Mouse (Mus musculus) embryonic facial prominence, embryonic 10.5 days (tissue): ENCODE data around the gene Eme1. TPM values are rescaled to one million over a fixed set of nuclear protein-coding genes. Genes with fewer than 3 reads are reported as not detected.
A peak's percentile ranks its signal among the peaks of the same experiment; 100 is the strongest.

Experiments used
- DNase-seq: peaks from one replicate; pipeline ENCODE4 v3.0.0-alpha.2; 2017; ENCODE audit warnings: low spot score
- H3K27ac ChIP-seq: fragments of 300-500 bp; sonication (generic); replicated peaks from 2 replicates; pipeline ENCODE4 v1.5.1; 2016; ENCODE audit warnings: mild to moderate bottlenecking
- H3K27me3 ChIP-seq: fragments of 300-500 bp; sonication (generic); replicated peaks from 2 replicates; pipeline ENCODE4 v1.6.1; 2016; ENCODE audit warnings: low read depth, mild to moderate bottlenecking; ENCODE audit not compliant: poor library complexity, severe bottlenecking
- H3K36me3 ChIP-seq: fragments of 300-500 bp; sonication (generic); replicated peaks from 2 replicates; pipeline ENCODE4 v1.6.1; 2016; ENCODE audit warnings: mild to moderate bottlenecking, moderate library complexity
- H3K4me1 ChIP-seq: fragments of 300-500 bp; sonication (generic); 2 replicates; pipeline ENCODE4 v1.6.1; 2016
- H3K4me3 ChIP-seq: fragments of 300-500 bp; sonication (generic); 2 replicates; pipeline ENCODE4 v1.5.1; 2016; ENCODE audit warnings: mild to moderate bottlenecking, moderate library complexity
- H3K9me3 ChIP-seq: fragments of 300-500 bp; sonication (generic); 2 replicates; pipeline ENCODE4 v1.6.1; 2016; ENCODE audit warnings: mild to moderate bottlenecking
- WGBS: fragments of 180-500 bp; shearing (Covaris S2); methylation state at CpG from one replicate; pipeline ENCODE4 v1.1.7; 2016; 5-methylcytosine and 5-hydroxymethylcytosine counted together
- polyA plus RNA-seq: library from polyadenylated mRNA; unstranded; fragments of >200 nt; fragmentation: Nextera tagmentation; extraction: Ambion mirVana; gene quantifications from 2 replicates; pipeline ENCODE4 v1.2.1, GENCODE M21; 2016

Gene Eme1
- polyA plus RNA-seq, 1 experiment from 2014 or later, result 58.6 TPM

GRCm38 (mm10) chr11:94602356-94602955 is 51.3 kb downstream of the Eme1 start:
- peaks cover 32% of the 10 kb centered on the region for H3K4me1 ChIP-seq
- no peaks in the 10 kb centered on the region for H3K9me3 ChIP-seq
- H3K27ac ChIP-seq, result peak overlapping the region; percentile 83
- 67% methylated on average over 11 of the region's 11 CpGs for WGBS
- peak overlapping the region; percentile 61 for H3K4me3 ChIP-seq
- peaks cover 18% of the 10 kb centered on the region for H3K27me3 ChIP-seq
- DNase-seq, result no peak
- H3K36me3 ChIP-seq, result peaks cover 6% of the 10 kb centered on the region; the same call in 1 of the 2 replicates

DNA sequence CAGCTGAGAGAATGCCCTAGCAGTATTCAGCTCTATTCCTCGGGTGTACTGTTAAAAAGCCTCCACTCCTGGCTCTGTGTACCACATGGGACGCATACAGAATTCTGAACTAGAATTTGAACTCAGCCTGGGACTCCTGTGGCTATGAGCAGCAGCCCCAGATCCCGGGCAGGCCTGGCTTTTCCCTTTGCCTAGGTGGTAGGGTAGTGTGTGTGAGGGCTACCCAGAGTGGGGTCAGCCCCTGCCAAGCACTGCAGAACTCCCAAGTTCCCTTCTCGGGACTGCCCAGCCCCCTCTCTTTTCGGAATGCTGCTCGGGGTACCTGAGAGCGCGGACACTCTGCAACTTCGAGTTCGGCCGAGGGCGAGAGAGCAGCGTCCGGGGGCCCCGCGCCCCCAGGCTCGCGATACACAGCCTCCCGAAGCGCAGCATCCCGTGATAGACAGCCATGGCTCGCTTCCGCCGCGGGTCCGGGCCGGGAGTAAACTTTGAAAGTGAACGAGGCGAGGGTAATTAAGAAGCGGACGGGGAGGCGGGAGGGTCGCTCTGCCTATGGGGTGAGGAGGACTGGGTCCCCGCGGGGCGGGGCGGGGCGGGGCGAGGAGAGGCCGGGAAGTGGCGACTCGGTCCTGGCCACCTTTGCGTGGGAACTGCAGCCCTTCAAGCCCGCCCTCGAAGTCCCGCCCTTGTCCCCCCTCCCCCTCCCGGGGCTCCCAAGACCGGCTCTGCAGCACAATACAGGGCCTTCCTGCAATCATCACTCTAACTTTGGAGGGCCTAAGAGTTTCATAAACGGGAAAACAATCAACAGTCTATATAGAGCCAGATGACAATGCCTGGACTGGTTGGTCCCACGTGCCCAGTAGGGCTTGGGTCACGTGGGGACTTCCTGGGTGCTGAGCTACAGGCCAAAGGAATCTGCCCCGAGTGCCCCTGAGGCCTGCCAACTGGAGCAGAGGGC is 52.2 kb downstream of the Eme1 start, which contains the start of gene Acsf2:
Acsf2 (minus strand) TSS at position 551 of the 961 bp plus-strand sequence.
- peak; percentile 96 for DNase-seq
- Histone ChIP-seq H3K4me3 (peak within 1 kb of the TSS; percentile 61), H3K9me3 (no peaks in the 10 kb centered on the region), H3K27ac (peak within 1 kb of the TSS; percentile 83), H3K36me3 (peaks cover 14% of the 10 kb centered on the region), H3K4me1 (peaks cover 32% of the 10 kb centered on the region), H3K27me3 (peaks cover 18% of the 10 kb centered on the region)
- 2% methylated on average over 52 of the region's 52 CpGs for WGBS

- Histone ChIP-seq H3K4me1 (peaks cover 32% of the 10 kb centered on the region), H3K4me3 (peak overlapping the region; percentile 61), H3K27ac (no peak overlapping the region), H3K9me3 (no peaks in the 10 kb centered on the region), H3K27me3 (peaks cover 18% of the 10 kb centered on the region), H3K36me3 (peaks cover 18% of the 10 kb centered on the region)
- no peak for DNase-seq
- 89% methylated on average over 7 of the region's 7 CpGs for WGBS
Measured at GRCm38 (mm10) chr11:94600447-94600846, 53.3 kb downstream of the Eme1 start.

DNA sequence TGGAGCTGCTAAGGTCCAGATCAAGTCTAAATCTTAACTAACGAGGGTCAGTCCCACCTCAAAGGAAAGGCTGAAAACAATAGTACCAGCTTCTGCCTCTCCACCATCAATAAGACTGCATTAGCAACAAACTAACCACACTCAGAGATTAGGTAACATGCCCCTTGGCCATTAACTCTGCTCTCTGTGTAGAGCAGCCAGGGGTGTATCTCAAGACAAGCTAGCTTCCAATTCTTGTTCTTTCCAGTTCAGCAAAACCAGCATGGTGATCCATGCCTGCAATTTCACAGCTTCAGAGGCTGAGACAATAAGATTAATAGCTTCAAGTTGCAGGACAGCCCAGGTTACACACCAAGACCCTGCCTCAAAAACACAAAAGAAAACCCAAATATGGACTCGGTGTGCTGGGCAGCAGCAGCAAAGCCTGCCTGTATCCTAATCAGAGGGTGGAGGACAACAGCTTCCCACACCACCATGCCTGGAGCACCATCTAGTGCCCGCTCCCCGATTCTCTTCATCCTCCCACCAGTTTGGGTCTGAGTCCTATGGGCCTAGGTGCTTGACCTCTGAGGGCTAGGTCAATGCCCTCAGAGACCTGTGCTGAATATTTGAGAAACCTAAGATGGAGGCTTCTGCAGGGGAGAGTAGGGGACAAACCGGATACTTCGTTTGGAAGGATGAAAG is 55.2 kb downstream of the Eme1 start:
- no peak for DNase-seq
- peaks cover 18% of the 10 kb centered on the region for H3K27me3 ChIP-seq
- H3K36me3 ChIP-seq, result peaks cover 26% of the 10 kb centered on the region
- peaks cover 32% of the 10 kb centered on the region for H3K4me1 ChIP-seq
- 0 out of 2 replicates have a peak overlapping the region, but pooled peaks have one; percentile 24 for H3K27ac ChIP-seq
- WGBS, result 55% methylated on average over 6 of the region's 6 CpGs
- no peak overlapping the region for H3K4me3 ChIP-seq
- no peaks in the 10 kb centered on the region for H3K9me3 ChIP-seq

DNA sequence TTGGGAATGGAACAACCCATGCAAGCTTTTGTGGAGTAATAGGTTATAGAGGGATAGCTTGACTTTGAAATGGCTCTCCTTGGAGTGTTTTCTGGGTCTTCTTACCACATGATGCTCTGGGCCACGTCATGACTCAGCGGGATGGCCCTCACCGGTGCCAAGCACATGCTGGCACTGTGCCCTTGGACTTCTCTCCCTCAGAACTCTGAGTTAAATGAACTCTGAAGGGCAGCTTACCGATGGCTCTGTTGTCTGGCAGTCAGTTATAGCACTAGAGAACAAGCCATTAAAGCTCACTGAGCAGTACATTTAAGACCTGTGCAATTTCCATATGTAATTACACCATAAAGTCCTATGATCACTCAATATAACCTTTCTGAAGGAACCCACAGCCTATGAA is 56.4 kb downstream of the Eme1 start:
- DNase-seq, result no peak
- Histone ChIP-seq H3K4me3 (no peak overlapping the region), H3K36me3 (peaks cover 27% of the 10 kb centered on the region), H3K4me1 (peaks cover 34% of the 10 kb centered on the region), H3K27me3 (0 out of 2 replicates have a peak, but pooled peaks cover 9% of the 10 kb centered on the region), H3K9me3 (no peaks in the 10 kb centered on the region), H3K27ac (no peak overlapping the region)
- WGBS, result 95% methylated on average over 4 of the region's 4 CpGs

DNA sequence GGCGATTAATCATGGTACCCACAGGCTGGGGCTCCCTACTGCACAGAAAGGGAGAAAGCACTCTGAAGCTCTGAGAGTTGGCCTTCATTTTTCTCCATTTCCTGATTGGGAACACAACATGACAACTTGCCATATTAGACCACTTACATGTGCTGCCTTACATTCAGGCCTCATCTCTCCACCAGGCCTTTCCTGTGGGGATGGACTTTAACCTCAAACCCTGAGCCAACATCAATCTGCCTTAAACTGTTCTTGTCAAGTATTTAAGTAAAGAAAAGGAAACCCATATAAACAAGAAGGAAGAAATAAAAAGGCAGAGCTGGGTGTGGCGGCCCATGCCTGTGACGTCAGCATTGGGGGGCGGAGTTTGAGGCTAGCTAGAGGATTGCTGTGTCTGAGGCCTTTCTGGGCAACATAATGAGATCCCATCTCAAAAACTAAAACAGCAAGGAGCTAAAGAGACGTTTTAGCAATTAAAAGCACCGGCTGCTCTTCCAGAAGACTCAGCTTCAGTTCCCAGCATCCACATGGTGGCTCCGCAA is 57.4 kb downstream of the Eme1 start:
- H3K27ac ChIP-seq, result no peak overlapping the region
- WGBS, result 72% methylated on average over 7 of the region's 7 CpGs
- H3K4me1 ChIP-seq, result peaks cover 35% of the 10 kb centered on the region
- no peak for DNase-seq
- peaks cover 29% of the 10 kb centered on the region for H3K36me3 ChIP-seq
- H3K27me3 ChIP-seq, result 0 out of 2 replicates have a peak, but pooled peaks cover 7% of the 10 kb centered on the region
- no peak overlapping the region for H3K4me3 ChIP-seq
- no peaks in the 10 kb centered on the region for H3K9me3 ChIP-seq

Other genes with a start within 250 kb of the Eme1 start
- gene Cacna1g, start 179.8 kb downstream of the Eme1 start, polyA plus RNA-seq, result 6.5 and 13.5 TPM in 2 replicates
- not detected in 2 replicates for gene Spata20, start 167.8 kb downstream of the Eme1 start, polyA plus RNA-seq
- 4.5 and 4.7 TPM in 2 replicates for gene Epn3, start 154.0 kb downstream of the Eme1 start, polyA plus RNA-seq
- 2.7 and 3.6 TPM in 2 replicates for gene Mycbpap, start 132.2 kb downstream of the Eme1 start, polyA plus RNA-seq
- 4.5 and 5.1 TPM in 2 replicates for gene Rsad1, start 104.7 kb downstream of the Eme1 start, polyA plus RNA-seq
- gene Chad, start 88.9 kb downstream of the Eme1 start, polyA plus RNA-seq, result 0.09 and 0.11 TPM in 2 replicates
- 3.9 and 4.1 TPM in 2 replicates for gene Acsf2, start 52.1 kb downstream of the Eme1 start, polyA plus RNA-seq
- 258 and 280 TPM in 2 replicates for gene Lrrc59, start 24.2 kb downstream of the Eme1 start, polyA plus RNA-seq
- gene Mrpl27, start 197 bp downstream of the Eme1 start, polyA plus RNA-seq, result 141 and 153 TPM in 2 replicates
- gene Xylt2, start 23.6 kb upstream of the Eme1 start, polyA plus RNA-seq, result 15.1 and 16.3 TPM in 2 replicates
- gene Gm11541, start 50.5 kb upstream of the Eme1 start, polyA plus RNA-seq, result not detected in 2 replicates
- gene Cdc34b, start 87.8 kb upstream of the Eme1 start, polyA plus RNA-seq, result 0.29 and 0.40 TPM in 2 replicates
- gene Tmem92, start 128.7 kb upstream of the Eme1 start, polyA plus RNA-seq, result not detected in 2 replicates